Mouse (Mus musculus) MEL (cell line): ENCODE results near the gene Alg2. TPM values are rescaled to one million over a fixed set of nuclear protein-coding genes. Genes with fewer than 3 reads are reported as not detected.

ENCODE experiments used
- DNase-seq: peaks from one replicate; pipeline ENCODE4 v3.0.0; 2011; ENCODE audit warnings: low read depth, low spot score
- H3K27ac ChIP-seq: 2 replicates; pipeline ENCODE4 v1.5.1; 2012; ENCODE audit warnings: low read depth, mild to moderate bottlenecking, control low read depth, low read length, moderate library complexity; ENCODE audit not compliant: control insufficient read depth
- H3K27me3 ChIP-seq, 2 experiments: fragments of 150-350 bp in 1 of 2; sonication (generic) in 1 of 2; 2 replicates each; pipeline ENCODE4 v1.6.1; 2012; ENCODE audit warnings: low read length in 2 of 2, mild to moderate bottlenecking in 2 of 2, improper control_type of control experiment in 1 of 2, moderate library complexity in 1 of 2; ENCODE audit not compliant: insufficient read depth in 2 of 2, control insufficient read depth in 1 of 2
- H3K36me3 ChIP-seq, 2 experiments: 2 replicates each; pipeline ENCODE4 v1.6.1; 2012 to 2014; ENCODE audit warnings: low read length in 2 of 2, improper control_type of control experiment in 1 of 2, inconsistent platforms in 1 of 2, mild to moderate bottlenecking in 1 of 2; ENCODE audit not compliant: insufficient read depth in 2 of 2, control insufficient read depth in 1 of 2
- H3K4me1 ChIP-seq, 2 experiments: fragments of 150-350 bp in 1 of 2; sonication (generic) in 1 of 2; 2 replicates each; pipeline ENCODE4 v1.6.1; 2012; ENCODE audit warnings: low read length in 2 of 2, improper control_type of control experiment in 1 of 2, mild to moderate bottlenecking in 1 of 2; ENCODE audit not compliant: insufficient read depth in 2 of 2, control insufficient read depth in 1 of 2
- H3K4me3 ChIP-seq, 2 experiments: fragments of 150-350 bp in 1 of 2; sonication (generic) in 1 of 2; 2 replicates each; pipeline ENCODE4 v1.5.1; 2012; ENCODE audit warnings: low read depth in 2 of 2, low read length in 2 of 2, mild to moderate bottlenecking in 2 of 2, moderate library complexity in 2 of 2, control low read depth in 1 of 2, improper control_type of control experiment in 1 of 2; ENCODE audit not compliant: control insufficient read depth in 1 of 2, insufficient read depth in 1 of 2
- H3K79me2 ChIP-seq: 2 replicates; pipeline ENCODE4 v1.6.1; 2012; ENCODE audit warnings: mild to moderate bottlenecking, low read length, moderate library complexity; ENCODE audit not compliant: control insufficient read depth, poor library complexity, insufficient read depth
- H3K9ac ChIP-seq: 2 replicates; pipeline ENCODE4 v1.6.1; 2012; ENCODE audit warnings: low read depth, mild to moderate bottlenecking, control low read depth, low read length, moderate library complexity; ENCODE audit not compliant: control insufficient read depth, poor library complexity, severe bottlenecking
- H3K9me3 ChIP-seq: fragments of 150-350 bp; sonication (generic); replicated peaks from 2 replicates; pipeline ENCODE4 v1.6.1; 2012; ENCODE audit warnings: mild to moderate bottlenecking, low read length, improper control_type of control experiment, moderate library complexity; ENCODE audit not compliant: insufficient read depth
- BHLHE40 ChIP-seq: IDR thresholded peaks from 2 replicates; pipeline ENCODE4 v1.6.1; 2012; ENCODE audit warnings: low read depth, mild to moderate bottlenecking, inconsistent platforms, low read length, improper control_type of control experiment, borderline replicate concordance
- CTCF ChIP-seq, 3 experiments: IDR thresholded peaks in 2 of 3; conservative IDR thresholded peaks in 1 of 3; 2 replicates each; pipeline ENCODE4 v1.5.1; 2011 to 2012; ENCODE audit warnings: low read length in 3 of 3, low read depth in 2 of 3, mild to moderate bottlenecking in 2 of 3, improper control_type of control experiment in 1 of 3, inconsistent platforms in 1 of 3, mixed read lengths in 1 of 3, moderate library complexity in 1 of 3; ENCODE audit not compliant: control insufficient read depth in 1 of 3, insufficient read depth in 1 of 3, poor library complexity in 1 of 3, severe bottlenecking in 1 of 3
- E2F4 ChIP-seq: IDR thresholded peaks from 2 replicates; pipeline ENCODE4 v1.6.1; 2011; ENCODE audit warnings: low read depth, low read length, improper control_type of control experiment, borderline replicate concordance
- EP300 ChIP-seq, 2 experiments: IDR thresholded peaks; 2 replicates each; pipeline ENCODE4 v1.6.1; 2011; ENCODE audit warnings: improper control_type of control experiment in 2 of 2, low read length in 2 of 2, low read depth in 1 of 2, mild to moderate bottlenecking in 1 of 2
- MEF2A ChIP-seq: IDR thresholded peaks from 2 replicates; pipeline ENCODE4 v1.6.1; 2014; ENCODE audit warnings: low read depth, mild to moderate bottlenecking, inconsistent platforms, low read length, improper control_type of control experiment; ENCODE audit not compliant: poor library complexity, insufficient replicate concordance, severe bottlenecking; ENCODE audit errors: extremely low read depth
- MXI1 ChIP-seq: IDR thresholded peaks from 2 replicates; pipeline ENCODE4 v1.6.1; 2011; ENCODE audit warnings: mild to moderate bottlenecking, low read depth, low read length, improper control_type of control experiment
- MYB ChIP-seq: IDR thresholded peaks from 2 replicates; pipeline ENCODE4 v1.6.1; 2011; ENCODE audit warnings: mild to moderate bottlenecking, low read depth, low read length, improper control_type of control experiment
- MYC ChIP-seq: IDR thresholded peaks from 2 replicates; pipeline ENCODE4 v1.6.1; 2011; ENCODE audit warnings: low read depth, mild to moderate bottlenecking, low read length, improper control_type of control experiment, moderate library complexity
- POLR2A ChIP-seq, 2 experiments: IDR thresholded peaks; 2 replicates each; pipeline ENCODE4 v1.6.1; 2011 to 2012; ENCODE audit warnings: low read length in 2 of 2, mild to moderate bottlenecking in 2 of 2, control low read depth in 1 of 2, improper control_type of control experiment in 1 of 2, low read depth in 1 of 2, moderate library complexity in 1 of 2; ENCODE audit not compliant: control insufficient read depth in 1 of 2, insufficient read depth in 1 of 2, poor library complexity in 1 of 2
- POLR2AphosphoS2 ChIP-seq: IDR thresholded peaks from 2 replicates; pipeline ENCODE4 v1.6.1; 2011; ENCODE audit warnings: low read length, improper control_type of control experiment
- RAD21 ChIP-seq: IDR thresholded peaks from 2 replicates; pipeline ENCODE4 v1.6.1; 2011; ENCODE audit warnings: mild to moderate bottlenecking, low read depth, low read length, improper control_type of control experiment
- SMC3 ChIP-seq: IDR thresholded peaks from 2 replicates; pipeline ENCODE4 v1.6.1; 2011; ENCODE audit warnings: low read depth, low read length, improper control_type of control experiment
- TBP ChIP-seq: IDR thresholded peaks from 2 replicates; pipeline ENCODE4 v1.8.0; 2011; ENCODE audit warnings: low read depth, low read length, improper control_type of control experiment
- ZC3H11A ChIP-seq: IDR thresholded peaks from 2 replicates; pipeline ENCODE4 v1.6.1; 2012; ENCODE audit warnings: low read depth, mild to moderate bottlenecking, inconsistent platforms, low read length, improper control_type of control experiment
- ZNF384 ChIP-seq: IDR thresholded peaks from 2 replicates; pipeline ENCODE4 v1.6.1; 2012; ENCODE audit warnings: low read depth, mild to moderate bottlenecking, inconsistent platforms, low read length, improper control_type of control experiment
- polyA plus RNA-seq, 2 experiments: library from polyadenylated mRNA; stranded (reverse) in 1 of 2; unstranded in 1 of 2; fragments of >175 nt in 1 of 2; fragments of >200 nt in 1 of 2; gene quantifications; 2 replicates each; pipeline versions ENCODE4 v1.2.1 to v1.2.4; 2012; ENCODE audit warnings: low replicate concordance in 2 of 2, low read depth in 1 of 2; ENCODE audit not compliant: insufficient read length in 2 of 2, insufficient read depth in 1 of 2, missing spikeins in 1 of 2
- total RNA-seq: library from RNA; depleted of rRNA; stranded (reverse); fragments of 300-350 nt; gene quantifications from 2 replicates; pipeline ENCODE4 v1.2.3, GENCODE M21; 2012

The Alg2 gene
- total and polyA plus RNA-seq, 3 experiments: 11.6 to 48.1 (median 31.3) TPM

DNA sequence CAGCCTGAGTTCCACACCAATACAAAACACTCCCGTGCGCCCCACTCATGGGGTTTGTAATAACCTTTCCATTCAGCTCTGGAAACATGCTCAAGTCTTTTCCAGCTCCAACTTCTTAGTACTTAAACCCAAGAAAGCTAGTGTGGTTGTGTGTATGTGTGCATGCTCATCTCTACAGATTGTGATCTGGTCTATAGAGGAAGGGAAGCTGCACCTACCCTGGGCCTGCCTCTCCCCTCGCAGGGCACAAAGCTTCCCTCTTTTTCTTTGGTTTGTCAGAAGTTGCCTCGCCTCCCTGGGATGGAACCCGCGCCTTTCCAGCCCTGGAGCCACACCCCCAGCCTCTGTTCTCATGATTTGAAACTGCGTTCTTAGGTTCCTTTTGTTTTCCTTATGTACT lies 53.9 kb downstream of the Alg2 start:
- Histone ChIP-seq H3K27me3 (no peaks in the 10 kb centered on the region), H3K4me1 (peaks cover 0 to 10% of the 10 kb centered on the region in 2 experiments; a peak in 2 of 4 replicates), H3K9ac (peak overlapping the region; percentile 20; the same call in 1 of the 2 replicates), H3K27ac (no peak overlapping the region), H3K4me3 (peak overlapping the region; percentile 19 to 36; a peak in 3 of 4 replicates), H3K79me2 (no peaks in the 10 kb centered on the region), H3K9me3 (no peaks in the 10 kb centered on the region), H3K36me3 (peaks cover 0 to 10% of the 10 kb centered on the region in 2 experiments; a peak in 2 of 4 replicates)
- 0 out of 2 replicates have a peak, but pooled peaks have one; percentile 16 for TF ChIP-seq TBP
- no peak for TF ChIP-seq MEF2A
- TF ChIP-seq SMC3: peak; percentile 5; the same call in 1 of the 2 replicates
- TF ChIP-seq MXI1: 0 out of 2 replicates have a peak, but pooled peaks have one; percentile 21
- no peak for TF ChIP-seq CTCF (IDR thresholded peaks at IDR 0.05 in 2 of 3, conservative IDR thresholded peaks at IDR 0.05 in 1 of 3; ENCODE audit: control insufficient read depth in 1 of 3, insufficient read depth in 1 of 3, low read depth in 2 of 3, low read length in 3 of 3, poor library complexity in 1 of 3, severe bottlenecking in 1 of 3)
- peak; percentile 72 for DNase-seq

DNA sequence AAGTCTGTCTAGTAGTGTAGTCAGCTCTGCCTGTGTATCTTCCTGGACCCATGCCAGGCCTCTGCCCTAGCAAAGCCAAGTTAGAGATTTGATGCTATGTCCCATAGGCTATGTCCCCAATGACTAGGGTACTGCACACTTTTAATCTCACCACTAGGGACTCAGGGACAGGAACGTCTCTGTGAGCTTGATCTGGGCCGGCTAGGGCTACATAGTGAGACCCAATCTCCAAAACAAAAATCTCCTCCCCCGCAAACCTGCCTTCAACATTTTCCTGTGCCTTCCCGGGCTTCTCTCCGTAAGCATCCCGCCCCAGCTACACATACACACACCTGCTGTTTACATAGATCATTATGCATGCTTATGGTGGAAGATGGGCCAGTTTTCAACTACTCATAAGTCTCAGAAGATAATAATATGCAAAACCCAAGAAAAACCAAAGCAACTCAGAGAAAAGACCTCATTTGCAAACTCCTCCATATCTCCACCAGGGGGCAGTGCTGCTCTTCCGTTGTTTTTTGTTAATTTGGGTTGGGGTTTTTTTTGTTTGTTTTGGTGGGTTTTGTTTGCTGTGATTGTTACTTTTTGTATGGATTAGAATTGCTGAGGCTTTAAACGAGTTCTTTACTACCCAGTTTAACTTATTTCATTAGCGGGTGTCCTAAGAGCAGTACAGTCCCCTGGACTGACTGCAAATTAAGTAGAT lies 54.7 kb downstream of the Alg2 start:
- H3K4me3 ChIP-seq: peak overlapping the region in 1 of 2 experiments; percentile 19; a peak in 2 of 4 replicates
- no peaks in the 10 kb centered on the region for H3K79me2 ChIP-seq
- H3K4me1 ChIP-seq: peaks cover 0 to 10% of the 10 kb centered on the region in 2 experiments; a peak in 2 of 4 replicates
- H3K9ac ChIP-seq: no peak overlapping the region
- peak; percentile 58 for DNase-seq
- no peaks in the 10 kb centered on the region for H3K27me3 ChIP-seq
- H3K36me3 ChIP-seq: peaks cover 0 to 10% of the 10 kb centered on the region in 2 experiments; a peak in 2 of 4 replicates
- H3K9me3 ChIP-seq: no peaks in the 10 kb centered on the region
- H3K27ac ChIP-seq: no peak overlapping the region
- TF ChIP-seq E2F4: no peak
- TF ChIP-seq POLR2A (IDR thresholded peaks at IDR 0.05; ENCODE audit: control insufficient read depth in 1 of 2, insufficient read depth in 1 of 2, low read depth in 1 of 2, low read length in 2 of 2, poor library complexity in 1 of 2): no peak
- TF ChIP-seq POLR2AphosphoS2: no peak
- 0 out of 2 replicates have a peak, but pooled peaks have one; percentile 5 for TF ChIP-seq BHLHE40
- 0 out of 2 replicates have a peak, but pooled peaks have one; percentile 25 for TF ChIP-seq MYC
- TF ChIP-seq CTCF (IDR thresholded peaks at IDR 0.05 in 2 of 3, conservative IDR thresholded peaks at IDR 0.05 in 1 of 3; ENCODE audit: control insufficient read depth in 1 of 3, insufficient read depth in 1 of 3, low read depth in 2 of 3, low read length in 3 of 3, poor library complexity in 1 of 3, severe bottlenecking in 1 of 3): peak; percentile 50 to 83 (median 69)
- TF ChIP-seq MYB: no peak
- TF ChIP-seq EP300 (IDR thresholded peaks at IDR 0.05; ENCODE audit: low read depth in 1 of 2, low read length in 2 of 2): no peak
- peak; percentile 62 for TF ChIP-seq ZNF384
- peak; percentile 90 for TF ChIP-seq RAD21
- TF ChIP-seq SMC3: peak; percentile 78
- TF ChIP-seq ZC3H11A: peak; percentile 82
